Mouse (Mus musculus) hindbrain, embryonic 13.5 days (tissue): ENCODE results near the gene Sec16a. TPM values are rescaled to one million over a fixed set of nuclear protein-coding genes. Genes with fewer than 3 reads are reported as not detected.

Source experiments
- ATAC-seq: fragments of 200-750 bp; cut with Nextera tagmentation; 2 replicates; pipeline ENCODE4 v1.8.0; 2017; ENCODE audit warnings: moderate TSS enrichment; ENCODE audit not compliant: low FRiP score
- H3K27ac ChIP-seq: fragments of 300-500 bp; sonication (generic); 2 replicates; pipeline ENCODE4 v1.5.1; 2015; ENCODE audit warnings: inconsistent platforms, mild to moderate bottlenecking, moderate library complexity
- H3K27me3 ChIP-seq: fragments of 300-500 bp; sonication (generic); 2 replicates; pipeline ENCODE4 v1.6.1; 2015; ENCODE audit warnings: mild to moderate bottlenecking, inconsistent platforms
- H3K36me3 ChIP-seq: fragments of 300-500 bp; sonication (generic); 2 replicates; pipeline ENCODE4 v1.6.1; 2015; ENCODE audit warnings: mild to moderate bottlenecking, inconsistent platforms
- H3K4me1 ChIP-seq: fragments of 300-500 bp; sonication (generic); replicated peaks from 2 replicates; pipeline ENCODE4 v1.6.1; 2015; ENCODE audit warnings: inconsistent platforms
- H3K4me2 ChIP-seq: fragments of 300-500 bp; sonication (generic); 2 replicates; pipeline ENCODE4 v1.6.1; 2015; ENCODE audit warnings: inconsistent platforms, mild to moderate bottlenecking, moderate library complexity
- H3K4me3 ChIP-seq: fragments of 300-500 bp; sonication (generic); 2 replicates; pipeline ENCODE4 v1.5.1; 2015; ENCODE audit warnings: mild to moderate bottlenecking, inconsistent platforms
- H3K9ac ChIP-seq: fragments of 300-500 bp; sonication (generic); 2 replicates; pipeline ENCODE4 v1.6.1; 2015; ENCODE audit warnings: mild to moderate bottlenecking, inconsistent platforms
- H3K9me3 ChIP-seq: fragments of 300-500 bp; sonication (generic); 2 replicates; pipeline ENCODE4 v1.6.1; 2016; ENCODE audit warnings: inconsistent platforms
- whole genome bisulfite sequencing: fragments of 180-500 bp; shearing (Covaris S2); methylation state at CpG from one replicate; pipeline ENCODE4 v1.1.7; 2015; 5-methylcytosine and 5-hydroxymethylcytosine counted together
- polyA plus RNA-seq: library from polyadenylated mRNA; unstranded; fragments of >200 nt; fragmentation: Nextera tagmentation; extraction: Ambion mirVana; gene quantifications from 2 replicates; pipeline ENCODE4 v1.2.1, GENCODE M21; 2015

Sec16a gene
- polyA plus RNA-seq, 1 experiment from 2014 or later = 18.3 TPM

GRCm38 (mm10) chr2:26470967-26471366 is 26.0 kb upstream of the Sec16a start:
- H3K27me3 ChIP-seq = no peaks in the 10 kb centered on the region
- no peak overlapping the region for H3K4me2 ChIP-seq
- H3K9ac ChIP-seq = no peak overlapping the region
- H3K36me3 ChIP-seq = peaks cover 72% of the 10 kb centered on the region
- peaks cover 31% of the 10 kb centered on the region for H3K4me1 ChIP-seq
- peak overlapping the region; percentile 37; the same call in 1 of the 2 replicates for H3K27ac ChIP-seq
- no peaks in the 10 kb centered on the region for H3K9me3 ChIP-seq
- no peak overlapping the region for H3K4me3 ChIP-seq
- 93% methylated on average over 17 of the region's 17 CpGs for WGBS
- ATAC-seq = no peak

GRCm38 (mm10) chr2:26468376-26468775 is 23.4 kb upstream of the Sec16a start:
- Histone ChIP-seq H3K9ac (no peak overlapping the region), H3K4me3 (no peak overlapping the region), H3K4me2 (no peak overlapping the region), H3K27me3 (no peaks in the 10 kb centered on the region), H3K36me3 (peaks cover 89% of the 10 kb centered on the region), H3K4me1 (peaks cover 11% of the 10 kb centered on the region; the same call in 1 of the 2 replicates), H3K27ac (0 out of 2 replicates have a peak overlapping the region, but pooled peaks have one; percentile 2), H3K9me3 (no peaks in the 10 kb centered on the region)
- 97% methylated on average over 15 of the region's 15 CpGs for WGBS
- no peak for ATAC-seq

DNA sequence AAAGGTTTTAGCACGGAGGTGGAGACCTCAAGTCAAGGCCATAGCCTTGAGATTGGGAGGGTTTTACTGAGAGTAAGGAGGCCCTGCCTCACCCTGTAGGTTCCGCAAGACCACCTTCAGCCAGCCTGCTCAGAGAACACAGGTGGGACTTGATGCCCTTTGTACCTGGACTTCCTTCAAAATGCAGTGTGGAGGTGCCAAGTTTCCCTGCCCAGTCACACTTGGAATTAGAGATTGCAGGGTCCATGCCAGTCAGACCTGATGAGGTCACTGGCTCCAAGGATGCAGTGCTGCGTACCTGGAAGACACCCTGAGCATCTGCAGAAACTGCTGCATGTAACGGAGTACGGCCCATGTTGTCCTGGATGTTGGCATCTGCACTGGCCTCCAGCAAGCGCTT is 18.4 kb upstream of the Sec16a start:
- no peaks in the 10 kb centered on the region for H3K27me3 ChIP-seq
- no peaks in the 10 kb centered on the region for H3K9me3 ChIP-seq
- no peak overlapping the region for H3K27ac ChIP-seq
- H3K4me3 ChIP-seq = no peak overlapping the region
- 96% methylated on average over 6 of the region's 6 CpGs for WGBS
- ATAC-seq = no peak
- H3K9ac ChIP-seq = no peak overlapping the region; the same call in 1 of the 2 replicates
- peaks cover 27% of the 10 kb centered on the region for H3K4me1 ChIP-seq
- peaks cover 84% of the 10 kb centered on the region for H3K36me3 ChIP-seq
- H3K4me2 ChIP-seq = no peak overlapping the region

DNA sequence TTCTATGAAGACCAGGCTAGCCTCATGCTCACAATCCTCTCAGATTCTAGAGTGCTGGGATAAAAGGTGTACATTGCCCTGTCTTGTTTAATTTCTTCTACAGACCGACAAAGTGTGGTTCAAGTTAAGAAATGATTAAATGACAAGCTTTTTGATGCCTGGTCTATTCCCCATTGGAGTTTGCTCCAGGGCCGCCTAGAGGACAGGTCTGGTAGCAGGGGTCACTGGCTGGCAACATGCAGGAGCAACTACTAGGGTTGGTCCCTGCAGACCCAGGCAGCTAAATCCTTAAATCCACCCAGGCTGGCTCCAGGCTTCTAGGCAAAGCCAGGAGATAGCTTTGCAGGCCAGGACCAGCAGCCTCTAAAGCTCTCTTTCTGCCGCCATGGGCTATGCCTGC is 18.0 kb upstream of the Sec16a start:
- peaks cover 84% of the 10 kb centered on the region for H3K36me3 ChIP-seq
- H3K4me1 ChIP-seq = peaks cover 28% of the 10 kb centered on the region
- no peak overlapping the region for H3K4me3 ChIP-seq
- H3K9me3 ChIP-seq = no peaks in the 10 kb centered on the region
- H3K9ac ChIP-seq = no peak overlapping the region; the same call in 1 of the 2 replicates
- no peaks in the 10 kb centered on the region for H3K27me3 ChIP-seq
- no peak overlapping the region for H3K4me2 ChIP-seq
- WGBS = 82% methylated on average over 3 of the region's 3 CpGs
- no peak for ATAC-seq
- H3K27ac ChIP-seq = no peak overlapping the region

DNA sequence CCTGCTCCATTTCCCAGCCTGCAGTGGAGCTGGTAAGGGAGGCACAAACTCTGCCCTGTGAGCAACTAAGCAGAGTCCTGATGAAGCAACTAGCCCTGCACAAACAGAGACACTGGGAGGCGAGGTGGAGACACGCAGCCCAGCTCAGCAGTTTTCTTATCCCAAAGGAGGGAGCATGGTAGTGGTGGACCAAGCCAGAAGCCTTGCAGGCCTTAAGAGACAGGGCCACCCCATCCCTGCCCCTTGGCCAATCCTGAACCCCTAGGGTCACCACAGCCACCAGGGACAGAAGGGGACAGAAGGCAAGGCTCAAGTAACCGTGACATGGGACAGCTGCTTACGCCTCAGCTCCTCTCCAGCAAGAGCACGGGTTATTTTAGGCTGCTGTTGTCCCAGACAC is 16.7 kb upstream of the Sec16a start:
- Histone ChIP-seq H3K4me2 (no peak overlapping the region), H3K36me3 (peaks cover 71% of the 10 kb centered on the region), H3K4me3 (no peak overlapping the region), H3K27ac (no peak overlapping the region; the same call in 1 of the 2 replicates), H3K9me3 (no peaks in the 10 kb centered on the region), H3K9ac (no peak overlapping the region), H3K27me3 (no peaks in the 10 kb centered on the region), H3K4me1 (peaks cover 23% of the 10 kb centered on the region)
- ATAC-seq = no peak
- 86% methylated on average over 5 of the region's 5 CpGs for WGBS

- H3K4me3 ChIP-seq = no peak overlapping the region
- peaks cover 23% of the 10 kb centered on the region for H3K4me1 ChIP-seq
- no peaks in the 10 kb centered on the region for H3K9me3 ChIP-seq
- no peak for ATAC-seq
- WGBS = 90% methylated on average over 13 of the region's 13 CpGs
- H3K9ac ChIP-seq = no peak overlapping the region
- peaks cover 63% of the 10 kb centered on the region for H3K36me3 ChIP-seq
- H3K27ac ChIP-seq = no peak overlapping the region
- no peak overlapping the region for H3K4me2 ChIP-seq
- H3K27me3 ChIP-seq = no peaks in the 10 kb centered on the region
Observed at GRCm38 (mm10) chr2:26460837-26461236, 15.8 kb upstream of the Sec16a start.

DNA sequence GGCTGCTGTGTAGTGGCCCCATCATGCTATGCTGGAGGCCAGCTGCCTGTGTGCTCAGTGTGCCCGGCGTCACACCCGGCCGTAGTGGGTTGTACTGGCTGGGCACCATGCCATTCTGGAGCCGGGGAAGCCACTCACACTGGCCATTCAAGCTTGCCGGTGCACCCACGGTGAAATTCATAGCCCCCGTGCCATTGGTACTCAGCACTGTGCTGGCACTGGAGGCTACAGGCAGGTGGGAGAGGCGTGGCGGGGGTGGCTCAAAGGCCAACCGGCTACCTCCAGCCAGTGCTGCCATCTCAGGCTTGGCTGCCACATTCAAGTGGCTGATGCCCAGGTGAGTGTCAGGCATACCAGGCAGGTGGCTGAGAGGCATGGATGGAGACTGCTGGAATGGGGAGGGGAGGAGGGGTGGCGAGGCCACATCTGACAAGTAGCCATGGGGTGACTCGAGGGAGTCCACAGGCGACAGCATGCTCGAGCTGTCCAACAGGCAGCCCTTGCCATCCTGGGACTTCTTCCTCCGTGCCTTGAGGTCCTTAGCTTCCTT is 15.2 kb upstream of the Sec16a start:
- Histone ChIP-seq H3K4me1 (peaks cover 23% of the 10 kb centered on the region), H3K4me3 (no peak overlapping the region), H3K4me2 (no peak overlapping the region), H3K36me3 (peaks cover 58% of the 10 kb centered on the region), H3K9me3 (no peaks in the 10 kb centered on the region), H3K27ac (no peak overlapping the region), H3K27me3 (no peaks in the 10 kb centered on the region), H3K9ac (no peak overlapping the region)
- ATAC-seq = no peak; the same call in 1 of the 2 replicates
- 87% methylated on average over 16 of the region's 16 CpGs for WGBS

DNA sequence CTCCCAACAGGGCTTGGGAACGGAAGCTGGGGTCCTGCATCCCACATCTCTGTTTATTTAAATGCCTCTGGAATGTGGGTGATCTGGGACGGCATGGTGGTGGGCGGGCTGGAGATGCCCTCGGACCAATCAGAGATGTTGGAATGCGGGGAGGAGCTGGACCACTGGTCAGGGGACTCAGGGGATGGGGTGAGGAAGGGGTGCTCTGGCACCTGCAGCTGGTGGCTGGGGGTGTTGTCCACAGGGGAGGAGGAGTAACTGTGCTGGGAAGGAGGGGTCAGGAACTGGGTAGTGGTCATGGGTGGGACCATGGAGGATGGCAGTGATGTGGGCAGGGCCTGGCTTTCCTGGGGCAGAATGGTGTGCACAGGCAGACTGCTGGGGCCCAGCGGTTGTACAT is 14.5 kb upstream of the Sec16a start:
- no peak for ATAC-seq
- peaks cover 51% of the 10 kb centered on the region for H3K36me3 ChIP-seq
- H3K9me3 ChIP-seq = no peaks in the 10 kb centered on the region

DNA sequence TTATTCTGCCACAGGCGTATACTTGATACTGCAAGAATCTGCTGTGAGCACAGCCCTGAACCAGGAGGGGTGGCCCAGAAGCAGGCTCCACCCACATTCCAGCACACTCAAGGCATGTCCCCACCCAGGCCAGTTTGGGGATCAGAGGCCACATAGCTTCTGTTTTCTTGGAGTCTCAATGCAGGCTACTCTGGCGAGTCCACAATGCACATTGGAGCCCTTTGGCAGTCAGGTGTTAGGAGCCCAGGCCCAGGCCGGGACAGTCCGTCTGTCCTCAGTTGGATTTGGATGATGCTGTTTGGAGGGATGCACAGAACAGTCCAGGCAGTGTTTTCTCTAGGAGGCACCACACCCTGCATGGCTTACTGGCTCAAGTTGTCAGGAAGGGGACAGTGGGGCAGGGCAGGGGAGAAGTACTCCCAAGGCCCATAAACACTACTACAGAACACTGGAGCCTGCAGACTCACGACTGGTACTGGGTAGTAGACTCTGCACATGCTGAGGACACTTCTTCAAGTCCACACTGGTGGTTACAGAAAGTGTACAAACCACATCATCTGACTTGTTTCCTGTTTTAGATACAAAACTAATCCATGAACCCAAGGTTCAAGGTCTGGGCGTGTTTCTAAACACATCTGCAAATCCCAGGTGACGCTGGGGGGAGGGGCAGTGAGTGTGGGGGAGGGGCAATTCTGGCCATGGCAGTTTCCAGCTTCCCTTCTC is 13.5 kb upstream of the Sec16a start:
- Histone ChIP-seq H3K36me3 (peaks cover 46% of the 10 kb centered on the region), H3K27ac (peak overlapping the region; percentile 50; the same call in 1 of the 2 replicates), H3K4me3 (no peak overlapping the region), H3K4me2 (no peak overlapping the region), H3K4me1 (peaks cover 23% of the 10 kb centered on the region), H3K9ac (no peak overlapping the region), H3K9me3 (no peaks in the 10 kb centered on the region), H3K27me3 (no peaks in the 10 kb centered on the region)
- WGBS = 49% methylated on average over 7 of the region's 7 CpGs
- ATAC-seq = no peak

More for the DNA sequence above, 14.5 kb upstream of the Sec16a start:
- WGBS = 44% methylated on average over 6 of the region's 6 CpGs
- no peak overlapping the region for H3K9ac ChIP-seq
- 0 out of 2 replicates have a peak overlapping the region, but pooled peaks have one; percentile 53 for H3K27ac ChIP-seq
- H3K27me3 ChIP-seq = no peaks in the 10 kb centered on the region
- H3K4me1 ChIP-seq = peaks cover 23% of the 10 kb centered on the region
- H3K4me3 ChIP-seq = no peak overlapping the region
- H3K4me2 ChIP-seq = no peak overlapping the region

GRCm38 (mm10) chr2:26449121-26450060 is 4.4 kb upstream of the Sec16a start:
- H3K4me1 ChIP-seq = peaks cover 35% of the 10 kb centered on the region
- H3K4me2 ChIP-seq = no peak overlapping the region
- H3K4me3 ChIP-seq = no peak overlapping the region
- H3K27me3 ChIP-seq = no peaks in the 10 kb centered on the region
- 20% methylated on average over 5 of the region's 5 CpGs for WGBS
- H3K9ac ChIP-seq = peak overlapping the region; percentile 56
- H3K36me3 ChIP-seq = peaks cover 3% of the 10 kb centered on the region; the same call in 1 of the 2 replicates
- peak overlapping the region; percentile 45; the same call in 1 of the 2 replicates for H3K27ac ChIP-seq
- no peak for ATAC-seq
- no peaks in the 10 kb centered on the region for H3K9me3 ChIP-seq

GRCm38 (mm10) chr2:26447451-26447850 is 2.4 kb upstream of the Sec16a start:
- H3K27me3 ChIP-seq = no peaks in the 10 kb centered on the region
- H3K27ac ChIP-seq = no peak overlapping the region
- H3K4me3 ChIP-seq = no peak overlapping the region
- H3K9ac ChIP-seq = peak overlapping the region; percentile 80
- WGBS = 71% methylated on average over 1 of the region's 1 CpGs
- no peaks in the 10 kb centered on the region for H3K9me3 ChIP-seq
- no peak for ATAC-seq
- no peak overlapping the region for H3K4me2 ChIP-seq
- peaks cover 52% of the 10 kb centered on the region for H3K4me1 ChIP-seq
- no peaks in the 10 kb centered on the region for H3K36me3 ChIP-seq

DNA sequence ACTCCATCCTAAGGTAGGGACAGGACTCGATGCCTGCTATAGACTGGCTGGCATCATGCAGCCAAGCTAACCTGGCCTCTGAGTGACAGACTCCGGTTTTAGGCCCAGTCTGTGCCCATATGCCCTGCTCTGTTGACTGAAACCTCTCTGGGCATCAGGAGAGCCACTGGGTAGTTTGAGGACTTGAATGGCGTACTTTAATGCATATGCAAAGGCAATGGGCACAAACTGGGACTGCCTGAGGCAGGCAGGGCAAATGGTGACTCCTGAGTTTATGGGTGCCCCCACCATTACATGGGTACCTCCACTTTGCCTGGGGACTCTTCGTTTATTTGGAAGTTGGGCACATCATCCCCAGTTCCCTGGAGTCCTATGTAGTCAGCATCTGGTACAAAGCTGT is 1.7 kb upstream of the Sec16a start:
- ATAC-seq = no peak
- no peaks in the 10 kb centered on the region for H3K9me3 ChIP-seq
- H3K36me3 ChIP-seq = peaks cover 1% of the 10 kb centered on the region
- H3K9ac ChIP-seq = peak overlapping the region; percentile 80
- peak overlapping the region; percentile 71 for H3K4me3 ChIP-seq
- H3K27ac ChIP-seq = peak overlapping the region; percentile 93; the same call in 1 of the 2 replicates
- H3K4me1 ChIP-seq = peaks cover 52% of the 10 kb centered on the region
- peak overlapping the region; percentile 94 for H3K4me2 ChIP-seq
- WGBS = 78% methylated on average over 4 of the region's 4 CpGs
- no peaks in the 10 kb centered on the region for H3K27me3 ChIP-seq
